Mouse (Mus musculus) stomach, embryonic 16.5 days (tissue): ENCODE data around the gene H2afx. TPM values are rescaled to one million over a fixed set of nuclear protein-coding genes. Genes with fewer than 3 reads are reported as not detected.
"Not testable (repeated sequence)": the region's sequence is repeated elsewhere in the genome, so short reads cannot be mapped to it uniquely, and the experiment has no call there.

Experiments
- ATAC-seq: fragments of 200-750 bp; cut with Nextera tagmentation; 2 replicates; pipeline ENCODE4 v1.8.0; 2017; ENCODE audit warnings: moderate number of reproducible peaks, moderate TSS enrichment; ENCODE audit not compliant: insufficient read depth, low FRiP score
- H3K27ac ChIP-seq: fragments of 300-500 bp; sonication (generic); 2 replicates; pipeline ENCODE4 v1.5.1; 2014; ENCODE audit warnings: low read length
- H3K27me3 ChIP-seq: fragments of 300-500 bp; sonication (generic); 2 replicates; pipeline ENCODE4 v1.6.1; 2014; ENCODE audit warnings: low read length, control low read depth, mixed read lengths; ENCODE audit not compliant: control insufficient read depth, insufficient read depth
- H3K36me3 ChIP-seq: fragments of 300-500 bp; sonication (generic); 2 replicates; pipeline ENCODE4 v1.6.1; 2014; ENCODE audit warnings: low read length; ENCODE audit not compliant: control insufficient read depth, insufficient read depth
- H3K4me1 ChIP-seq: fragments of 300-500 bp; sonication (generic); 2 replicates; pipeline ENCODE4 v1.6.1; 2014; ENCODE audit warnings: low read length, control low read depth, mixed read lengths; ENCODE audit not compliant: control insufficient read depth, insufficient read depth
- H3K4me2 ChIP-seq: fragments of 300-500 bp; sonication (generic); 2 replicates; pipeline ENCODE4 v1.6.1; 2014; ENCODE audit warnings: low read depth, low read length, mixed read lengths
- H3K4me3 ChIP-seq: fragments of 300-500 bp; sonication (generic); replicated peaks from 2 replicates; pipeline ENCODE4 v1.5.1; 2014; ENCODE audit warnings: mild to moderate bottlenecking, low read length
- H3K9ac ChIP-seq: fragments of 300-500 bp; sonication (generic); 2 replicates; pipeline ENCODE4 v1.6.1; 2014; ENCODE audit warnings: low read length
- H3K9me3 ChIP-seq: fragments of 300-500 bp; sonication (generic); replicated peaks from 2 replicates; pipeline ENCODE4 v1.6.1; 2016; ENCODE audit warnings: low read length, control low read depth; ENCODE audit not compliant: control insufficient read depth
- WGBS: fragments of 180-500 bp; shearing (Covaris S2); extraction: QIAGEN DNeasy Blood & Tissue Kit; methylation state at CpG from one replicate; pipeline ENCODE4 v1.1.7; 2014; 5-methylcytosine and 5-hydroxymethylcytosine counted together
- polyA plus RNA-seq: library from polyadenylated mRNA; unstranded; fragments of >200 nt; fragmentation: Nextera tagmentation; extraction: Ambion mirVana; gene quantifications from 2 replicates; pipeline ENCODE4 v1.2.1, GENCODE M21; 2015

Gene H2afx
- polyA plus RNA-seq, 1 experiment from 2014 or later: 203 TPM

- Histone ChIP-seq H3K9me3 (no peaks in the 10 kb centered on the region), H3K9ac (peak overlapping the region; percentile 99), H3K4me1 (peaks cover 16% of the 10 kb centered on the region), H3K27ac (peak overlapping the region; percentile 96), H3K36me3 (peaks cover 36% of the 10 kb centered on the region), H3K4me2 (peak overlapping the region; percentile 84), H3K27me3 (no peaks in the 10 kb centered on the region), H3K4me3 (peak overlapping the region; percentile 97)
- ATAC-seq: no peak
- 0% methylated on average over 50 of the region's 50 CpGs for whole genome bisulfite sequencing
Observed at GRCm38 (mm10) chr9:44335331-44336092, 1.0 kb downstream of the H2afx start.

GRCm38 (mm10) chr9:44336093-44336406, 1.6 kb downstream of the H2afx start:
- Histone ChIP-seq H3K4me2 (peak overlapping the region; percentile 84), H3K4me1 (peaks cover 16% of the 10 kb centered on the region), H3K27me3 (no peaks in the 10 kb centered on the region), H3K4me3 (peak overlapping the region; percentile 97), H3K9me3 (no peaks in the 10 kb centered on the region), H3K9ac (peak overlapping the region; percentile 99), H3K27ac (peak overlapping the region; percentile 96), H3K36me3 (peaks cover 32% of the 10 kb centered on the region)
- ATAC-seq: no peak
- 4% methylated on average over 5 of the region's 5 CpGs for WGBS

GRCm38 (mm10) chr9:44336513-44336912, 2.0 kb downstream of the H2afx start:
- H3K4me1 ChIP-seq: peaks cover 19% of the 10 kb centered on the region
- H3K9ac ChIP-seq: peak overlapping the region; percentile 61
- peaks cover 30% of the 10 kb centered on the region for H3K36me3 ChIP-seq
- H3K9me3 ChIP-seq, H3K27me3 ChIP-seq, ATAC-seq: not testable (repeated sequence)
- peak overlapping the region; percentile 84 for H3K4me2 ChIP-seq
- H3K27ac ChIP-seq: peak overlapping the region; percentile 27; the same call in 1 of the 2 replicates
- WGBS: 31% methylated on average over 4 of the region's 4 CpGs
- peak overlapping the region; percentile 97 for H3K4me3 ChIP-seq

GRCm38 (mm10) chr9:44336964-44337363, 2.5 kb downstream of the H2afx start:
- Histone ChIP-seq H3K9ac (peak overlapping the region; percentile 61), H3K4me2 (peak overlapping the region; percentile 84), H3K9me3 (no peaks in the 10 kb centered on the region), H3K27ac (peak overlapping the region; percentile 27; the same call in 1 of the 2 replicates), H3K36me3 (peaks cover 25% of the 10 kb centered on the region), H3K4me3 (peak overlapping the region; percentile 97), H3K4me1 (peaks cover 24% of the 10 kb centered on the region), H3K27me3 (no peaks in the 10 kb centered on the region)
- 58% methylated on average over 3 of the region's 3 CpGs for WGBS
- no peak for ATAC-seq

GRCm38 (mm10) chr9:44337436-44338169, 3.1 kb downstream of the H2afx start:
- Histone ChIP-seq H3K27ac (peak overlapping the region; percentile 27; the same call in 1 of the 2 replicates), H3K4me1 (peaks cover 30% of the 10 kb centered on the region), H3K9me3 (no peaks in the 10 kb centered on the region), H3K4me2 (peak overlapping the region; percentile 84), H3K36me3 (peaks cover 20% of the 10 kb centered on the region), H3K27me3 (no peaks in the 10 kb centered on the region), H3K9ac (peak overlapping the region; percentile 61), H3K4me3 (peak overlapping the region; percentile 97)
- ATAC-seq: no peak
- WGBS: 60% methylated on average over 9 of the region's 9 CpGs

GRCm38 (mm10) chr9:44338574-44338973, 4.1 kb downstream of the H2afx start:
- Histone ChIP-seq H3K9ac (no peak overlapping the region), H3K36me3 (0 out of 2 replicates have a peak, but pooled peaks cover 11% of the 10 kb centered on the region), H3K27ac (no peak overlapping the region), H3K4me2 (no peak overlapping the region), H3K4me1 (peaks cover 38% of the 10 kb centered on the region), H3K9me3 (no peaks in the 10 kb centered on the region), H3K27me3 (no peaks in the 10 kb centered on the region), H3K4me3 (no peak overlapping the region)
- 81% methylated on average over 5 of the region's 5 CpGs for WGBS
- ATAC-seq: no peak

GRCm38 (mm10) chr9:44341487-44341886, 7.0 kb downstream of the H2afx start:
- H3K4me2 ChIP-seq: no peak overlapping the region
- peak overlapping the region; percentile 14 for H3K4me3 ChIP-seq
- 91% methylated on average over 5 of the region's 5 CpGs for WGBS
- H3K36me3 ChIP-seq: 0 out of 2 replicates have a peak, but pooled peaks cover 7% of the 10 kb centered on the region
- no peak for ATAC-seq
- peaks cover 35% of the 10 kb centered on the region for H3K4me1 ChIP-seq
- H3K27me3 ChIP-seq: no peaks in the 10 kb centered on the region
- H3K9ac ChIP-seq: peak overlapping the region; percentile 94; the same call in 1 of the 2 replicates
- H3K9me3 ChIP-seq: no peaks in the 10 kb centered on the region
- H3K27ac ChIP-seq: peak overlapping the region; percentile 99

GRCm38 (mm10) chr9:44342173-44342572, 7.7 kb downstream of the H2afx start:
- 67% methylated on average over 3 of the region's 3 CpGs for WGBS
- peaks cover 29% of the 10 kb centered on the region for H3K4me1 ChIP-seq
- no peaks in the 10 kb centered on the region for H3K27me3 ChIP-seq
- no peaks in the 10 kb centered on the region for H3K9me3 ChIP-seq
- peak overlapping the region; percentile 14 for H3K4me3 ChIP-seq
- peak overlapping the region; percentile 99 for H3K27ac ChIP-seq
- H3K9ac ChIP-seq: peak overlapping the region; percentile 94
- peak overlapping the region; percentile 81; the same call in 1 of the 2 replicates for H3K4me2 ChIP-seq
- H3K36me3 ChIP-seq: 0 out of 2 replicates have a peak, but pooled peaks cover under 1% of the 10 kb centered on the region
- no peak for ATAC-seq

GRCm38 (mm10) chr9:44342605-44343004, 8.1 kb downstream of the H2afx start:
- H3K27ac ChIP-seq: peak overlapping the region; percentile 99
- peak overlapping the region; percentile 96; the same call in 1 of the 2 replicates for H3K4me3 ChIP-seq
- no peaks in the 10 kb centered on the region for H3K27me3 ChIP-seq
- H3K9ac ChIP-seq: peak overlapping the region; percentile 94
- peaks cover 24% of the 10 kb centered on the region for H3K4me1 ChIP-seq
- 50% methylated on average over 1 of the region's 1 CpGs for WGBS
- ATAC-seq: no peak
- no peaks in the 10 kb centered on the region for H3K9me3 ChIP-seq
- no peaks in the 10 kb centered on the region for H3K36me3 ChIP-seq
- peak overlapping the region; percentile 81 for H3K4me2 ChIP-seq
